Mouse (Mus musculus) liver, postnatal 0 days (tissue): ENCODE measurements at regions not wholly inside any gene's neighbourhood (a gene's known extent, or its start where the extent isn't known, plus 50 kb on each side); places are given as distances from the start of the nearest gene placed in this dataset.

ENCODE experiments used
- CTCF ChIP-seq: sonication (generic); IDR thresholded peaks from 2 replicates; pipeline ENCODE4 v1.5.1; 2016; ENCODE audit warnings: antibody characterized with exemption, low read depth
- EP300 ChIP-seq: IDR thresholded peaks from 2 replicates; pipeline ENCODE4 v1.6.1; 2016; ENCODE audit warnings: antibody characterized with exemption, low read depth, mild to moderate bottlenecking

DNA sequence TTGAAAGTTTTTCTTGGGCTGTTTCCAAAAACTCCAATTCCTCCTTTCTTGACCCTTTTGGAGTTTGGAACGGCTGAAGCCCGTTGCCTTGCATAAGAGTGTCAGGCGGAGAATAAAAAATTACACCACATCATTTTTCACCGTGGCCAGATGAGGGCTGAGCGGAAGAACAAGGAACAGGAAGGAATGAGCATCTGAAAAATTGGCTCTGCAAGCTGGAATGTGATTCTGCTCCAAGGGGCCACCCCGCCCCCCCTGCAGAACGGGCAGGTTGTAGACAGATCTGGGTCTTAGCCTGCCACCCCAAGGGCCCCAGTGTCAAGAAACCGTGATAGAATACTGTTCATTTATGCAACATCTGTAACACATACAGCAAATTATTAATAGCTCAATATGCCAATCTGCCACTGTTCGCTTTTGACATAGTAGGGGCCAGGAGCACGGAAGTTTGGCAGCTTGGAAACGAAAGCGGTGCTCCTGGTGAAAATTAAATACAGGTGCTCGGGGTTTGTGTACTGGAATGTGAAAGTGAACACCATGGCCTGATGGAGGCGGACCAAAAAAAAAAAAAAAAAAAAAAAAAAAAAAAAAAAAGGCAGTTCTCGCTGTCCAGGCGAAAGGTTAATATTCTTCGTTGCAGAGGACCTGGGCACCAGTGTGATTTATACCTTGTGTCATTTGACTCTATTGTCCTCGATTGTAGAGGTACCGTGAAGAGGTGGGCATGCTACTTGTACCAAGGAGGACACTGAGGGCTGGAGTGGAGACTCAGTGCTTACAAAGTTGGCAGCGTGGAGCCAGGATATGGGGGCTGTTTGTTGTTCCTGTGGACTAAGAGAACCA is 487.9 kb upstream of the Mgmt start:
- TF ChIP-seq CTCF (no peak), EP300 (no peak)
